Mouse (Mus musculus) kidney, embryonic 15.5 days (tissue): ENCODE measurements at regions not wholly inside any gene's neighbourhood (a gene's known extent, or its start where the extent isn't known, plus 50 kb on each side); places are given as distances from the start of the nearest gene placed in this dataset.

Experiments
- ATAC-seq: fragments of 200-750 bp; cut with Nextera tagmentation; replicated peaks from 2 replicates; pipeline ENCODE4 v1.8.0; 2017; ENCODE audit warnings: moderate TSS enrichment; ENCODE audit not compliant: low FRiP score
- H3K27ac ChIP-seq: fragments of 300-500 bp; sonication (generic); 2 replicates; pipeline ENCODE4 v1.5.1; 2015; ENCODE audit warnings: mild to moderate bottlenecking, inconsistent platforms
- H3K27me3 ChIP-seq: fragments of 300-500 bp; sonication (generic); 2 replicates; pipeline ENCODE4 v1.6.1; 2015; ENCODE audit warnings: inconsistent platforms
- H3K36me3 ChIP-seq: fragments of 300-500 bp; sonication (generic); 2 replicates; pipeline ENCODE4 v1.6.1; 2015; ENCODE audit warnings: inconsistent platforms
- H3K4me1 ChIP-seq: fragments of 300-500 bp; sonication (generic); 2 replicates; pipeline ENCODE4 v1.6.1; 2015; ENCODE audit warnings: inconsistent platforms
- H3K4me2 ChIP-seq: fragments of 300-500 bp; sonication (generic); 2 replicates; pipeline ENCODE4 v1.6.1; 2015; ENCODE audit warnings: moderate library complexity, mild to moderate bottlenecking, inconsistent platforms
- H3K4me3 ChIP-seq: fragments of 300-500 bp; sonication (generic); replicated peaks from 2 replicates; pipeline ENCODE4 v1.5.1; 2015; ENCODE audit warnings: mild to moderate bottlenecking, inconsistent platforms
- H3K9ac ChIP-seq: fragments of 300-500 bp; sonication (generic); 2 replicates; pipeline ENCODE4 v1.6.1; 2015; ENCODE audit warnings: mild to moderate bottlenecking, inconsistent platforms
- H3K9me3 ChIP-seq: fragments of 300-500 bp; sonication (generic); replicated peaks from 2 replicates; pipeline ENCODE4 v1.6.1; 2016; ENCODE audit warnings: inconsistent platforms
- WGBS: fragments of 180-500 bp; shearing (Covaris S2); methylation state at CpG from one replicate; pipeline ENCODE4 v1.1.7; 2015; ENCODE audit warnings: mixed read lengths; 5-methylcytosine and 5-hydroxymethylcytosine counted together

GRCm38 (mm10) chr2:110426881-110427280, 63.9 kb upstream of the Fibin start:
- Histone ChIP-seq H3K9ac (no peak overlapping the region), H3K4me3 (no peak overlapping the region), H3K4me1 (no peaks in the 10 kb centered on the region), H3K9me3 (no peaks in the 10 kb centered on the region), H3K4me2 (no peak overlapping the region), H3K36me3 (no peaks in the 10 kb centered on the region), H3K27me3 (no peaks in the 10 kb centered on the region), H3K27ac (no peak overlapping the region)
- no peak for ATAC-seq
- 53% methylated on average over 4 of the region's 4 CpGs for WGBS

- Histone ChIP-seq H3K4me3 (no peak overlapping the region), H3K9ac (no peak overlapping the region), H3K27me3 (no peaks in the 10 kb centered on the region), H3K4me1 (no peaks in the 10 kb centered on the region), H3K9me3 (no peaks in the 10 kb centered on the region), H3K27ac (no peak overlapping the region), H3K36me3 (no peaks in the 10 kb centered on the region), H3K4me2 (no peak overlapping the region)
- no peak for ATAC-seq
- 76% methylated on average over 3 of the region's 3 CpGs for WGBS
These were observed 89.7 kb upstream of the Fibin start for GRCm38 (mm10) chr2:110452694-110453093.

DNA sequence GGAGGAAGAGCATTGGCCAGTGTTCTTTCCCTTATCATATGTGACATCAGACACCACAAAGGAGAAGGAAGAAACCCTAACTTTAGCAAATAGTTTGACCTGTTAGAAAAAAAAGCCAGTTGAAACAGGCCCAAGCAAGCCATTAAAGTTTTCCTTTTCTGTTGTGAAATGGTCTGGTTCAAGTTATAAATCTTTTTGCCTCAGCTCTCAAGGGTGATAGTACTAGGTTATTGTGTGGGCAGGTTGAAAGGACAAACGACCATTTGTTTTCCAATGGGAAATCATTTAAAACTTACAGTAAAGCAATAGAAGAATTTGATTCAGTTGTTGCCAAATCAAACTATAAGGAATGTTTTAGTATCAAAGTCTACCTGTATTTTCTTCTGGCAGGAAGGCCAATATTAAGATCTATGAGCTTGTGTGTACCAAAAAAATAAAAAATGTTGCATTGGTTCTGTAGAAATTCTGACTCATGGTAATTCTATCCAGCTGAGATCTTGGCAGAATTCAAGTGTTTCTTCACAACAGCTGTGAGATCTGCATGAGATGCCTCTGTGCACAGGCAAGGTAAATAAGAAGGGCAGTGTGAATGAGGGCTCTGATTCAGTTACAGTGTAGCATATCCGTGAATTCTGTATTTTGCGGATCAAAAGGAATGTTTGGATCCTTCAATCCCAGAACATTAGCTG, 109.5 kb upstream of the Fibin start:
- H3K4me3 ChIP-seq = no peak overlapping the region
- WGBS = 56% methylated on average over 3 of the region's 3 CpGs
- no peak overlapping the region for H3K4me2 ChIP-seq
- no peaks in the 10 kb centered on the region for H3K9me3 ChIP-seq
- no peaks in the 10 kb centered on the region for H3K4me1 ChIP-seq
- no peaks in the 10 kb centered on the region for H3K27me3 ChIP-seq
- no peak; the same call in 1 of the 2 replicates for ATAC-seq
- H3K9ac ChIP-seq = no peak overlapping the region
- H3K27ac ChIP-seq = no peak overlapping the region; the same call in 1 of the 2 replicates
- H3K36me3 ChIP-seq = no peaks in the 10 kb centered on the region

- H3K4me2 ChIP-seq = no peak overlapping the region
- no peaks in the 10 kb centered on the region for H3K4me1 ChIP-seq
- no peak for ATAC-seq
- no peak overlapping the region for H3K9ac ChIP-seq
- no peaks in the 10 kb centered on the region for H3K36me3 ChIP-seq
- no peaks in the 10 kb centered on the region for H3K27me3 ChIP-seq
- H3K4me3 ChIP-seq = no peak overlapping the region
- 41% methylated on average over 5 of the region's 5 CpGs for WGBS
- H3K27ac ChIP-seq = no peak overlapping the region
- no peaks in the 10 kb centered on the region for H3K9me3 ChIP-seq
These were observed 113.6 kb upstream of the Fibin start for GRCm38 (mm10) chr2:110476591-110476990.

- no peaks in the 10 kb centered on the region for H3K36me3 ChIP-seq
- no peaks in the 10 kb centered on the region for H3K9me3 ChIP-seq
- H3K4me1 ChIP-seq = no peaks in the 10 kb centered on the region
- no peak overlapping the region for H3K27ac ChIP-seq
- WGBS = 92% methylated on average over 2 of the region's 2 CpGs
- no peaks in the 10 kb centered on the region for H3K27me3 ChIP-seq
- H3K4me2 ChIP-seq = no peak overlapping the region
- no peak overlapping the region for H3K9ac ChIP-seq
- H3K4me3 ChIP-seq = no peak overlapping the region
- ATAC-seq = no peak
These were observed 115.8 kb upstream of the Slc5a12 start for GRCm38 (mm10) chr2:110481327-110481726.

DNA sequence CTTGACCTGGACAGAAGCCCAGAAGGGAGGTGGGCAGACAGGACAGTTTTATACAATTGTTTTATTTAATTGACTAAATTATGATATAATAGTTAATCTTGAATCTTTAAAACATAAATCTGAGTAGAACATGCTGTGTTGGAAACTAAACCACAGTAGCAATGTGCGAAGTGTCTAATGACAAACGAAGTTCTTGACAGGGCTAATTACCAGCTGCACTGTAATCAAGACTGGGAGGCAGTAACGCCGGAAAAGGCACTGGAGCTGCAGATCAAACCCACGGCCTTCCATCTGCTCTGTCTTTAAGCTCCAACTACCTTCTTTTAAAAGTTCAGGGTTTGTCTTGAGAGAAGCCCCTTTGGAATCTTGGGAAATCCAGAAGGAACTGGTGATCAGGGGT, 110.9 kb upstream of the Slc5a12 start:
- Histone ChIP-seq H3K36me3 (no peaks in the 10 kb centered on the region), H3K27ac (peak overlapping the region; percentile 74; the same call in 1 of the 2 replicates), H3K9me3 (no peaks in the 10 kb centered on the region), H3K4me2 (no peak overlapping the region), H3K4me1 (peaks cover 8% of the 10 kb centered on the region), H3K4me3 (no peak overlapping the region), H3K9ac (no peak overlapping the region), H3K27me3 (no peaks in the 10 kb centered on the region)
- WGBS = 20% methylated on average over 5 of the region's 5 CpGs
- ATAC-seq = peak; percentile 63

GRCm38 (mm10) chr2:110486724-110487123, 110.4 kb upstream of the Slc5a12 start:
- no peak overlapping the region for H3K4me2 ChIP-seq
- no peaks in the 10 kb centered on the region for H3K36me3 ChIP-seq
- H3K27ac ChIP-seq = peak overlapping the region; percentile 74
- peaks cover 8% of the 10 kb centered on the region for H3K4me1 ChIP-seq
- 33% methylated on average over 4 of the region's 4 CpGs for WGBS
- H3K9me3 ChIP-seq = no peaks in the 10 kb centered on the region
- H3K27me3 ChIP-seq = no peaks in the 10 kb centered on the region
- ATAC-seq = peak; percentile 40; the same call in 1 of the 2 replicates
- H3K4me3 ChIP-seq = no peak overlapping the region
- H3K9ac ChIP-seq = no peak overlapping the region

DNA sequence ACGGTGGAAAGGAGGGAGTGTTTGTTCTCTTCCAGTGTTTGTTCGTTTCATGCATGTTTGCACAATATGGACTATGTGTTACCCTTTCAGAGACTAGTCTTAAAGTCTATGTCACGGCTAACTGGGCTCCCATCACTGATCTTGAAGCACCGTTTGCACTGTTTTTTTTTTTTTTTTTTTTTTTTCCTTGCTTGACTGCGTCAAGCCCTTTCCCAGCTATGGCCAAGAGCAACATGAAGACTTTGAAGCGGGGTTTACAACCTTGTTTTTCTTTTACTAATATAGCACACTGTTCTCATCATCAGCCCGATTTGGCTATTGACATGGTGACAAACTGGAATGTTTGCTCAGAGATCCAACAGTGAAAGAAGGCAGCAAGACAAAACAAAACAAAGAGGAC, 109.1 kb upstream of the Slc5a12 start:
- peaks cover 8% of the 10 kb centered on the region for H3K4me1 ChIP-seq
- peak; percentile 75 for ATAC-seq
- no peak overlapping the region for H3K4me3 ChIP-seq
- H3K27me3 ChIP-seq = no peaks in the 10 kb centered on the region
- H3K9ac ChIP-seq = no peak overlapping the region
- H3K36me3 ChIP-seq = no peaks in the 10 kb centered on the region
- H3K9me3 ChIP-seq = no peaks in the 10 kb centered on the region
- peak overlapping the region; percentile 36 for H3K4me2 ChIP-seq
- WGBS = 27% methylated on average over 7 of the region's 7 CpGs
- peak overlapping the region; percentile 74; the same call in 1 of the 2 replicates for H3K27ac ChIP-seq

DNA sequence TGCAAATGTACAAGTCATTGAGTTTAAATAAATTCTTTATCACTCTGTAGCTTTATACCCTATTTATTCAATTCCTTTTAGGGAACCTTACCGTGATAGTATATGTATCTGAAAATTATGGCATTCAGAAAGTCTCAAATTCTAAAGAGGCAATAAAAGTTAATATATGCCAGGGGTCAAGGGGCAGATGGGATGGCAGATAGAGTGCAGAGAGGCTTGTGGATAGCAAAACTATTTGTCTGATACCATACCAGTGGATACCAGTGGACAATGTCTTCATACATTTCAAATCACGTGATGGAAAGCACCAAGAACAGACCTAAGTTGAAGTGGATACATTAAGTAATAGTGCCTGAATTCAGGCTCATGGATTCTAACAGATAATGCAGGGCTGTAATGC, 95.3 kb upstream of the Slc5a12 start:
- no peak overlapping the region for H3K4me3 ChIP-seq
- 67% methylated on average over 2 of the region's 2 CpGs for WGBS
- no peak overlapping the region for H3K9ac ChIP-seq
- ATAC-seq = no peak
- no peaks in the 10 kb centered on the region for H3K4me1 ChIP-seq
- no peak overlapping the region for H3K27ac ChIP-seq
- no peaks in the 10 kb centered on the region for H3K9me3 ChIP-seq
- H3K27me3 ChIP-seq = no peaks in the 10 kb centered on the region
- H3K4me2 ChIP-seq = no peak overlapping the region
- H3K36me3 ChIP-seq = no peaks in the 10 kb centered on the region

DNA sequence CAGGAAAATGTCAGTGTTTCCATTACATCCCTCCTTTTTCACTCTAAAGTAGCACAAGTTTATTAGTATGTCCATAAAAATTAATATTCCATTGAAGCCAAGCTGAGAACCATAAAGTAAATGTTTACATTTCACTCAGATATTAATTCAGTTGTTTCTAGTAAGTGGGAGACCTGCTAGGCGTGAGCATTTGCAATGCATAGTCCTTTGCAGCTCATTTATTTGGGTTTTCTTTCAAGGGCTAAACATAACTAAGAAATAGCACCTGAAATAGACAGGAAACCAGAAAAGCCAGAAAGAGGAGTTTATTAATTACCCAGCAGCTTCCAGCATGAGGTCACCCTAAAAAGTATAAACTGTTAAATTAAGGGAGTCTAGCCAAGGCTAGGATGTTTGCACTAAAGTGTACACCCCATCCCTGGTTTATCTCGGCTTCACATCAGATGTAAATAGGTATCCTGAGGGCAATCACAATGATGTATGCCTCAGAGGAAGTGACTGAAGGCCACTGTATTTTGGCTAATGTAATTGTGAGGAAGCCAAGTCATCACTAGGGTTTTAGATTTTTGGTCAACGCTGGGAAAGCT, 88.8 kb upstream of the Slc5a12 start:
- Histone ChIP-seq H3K36me3 (no peaks in the 10 kb centered on the region), H3K4me2 (no peak overlapping the region), H3K9ac (no peak overlapping the region), H3K4me1 (no peaks in the 10 kb centered on the region), H3K4me3 (no peak overlapping the region), H3K9me3 (no peaks in the 10 kb centered on the region), H3K27me3 (no peaks in the 10 kb centered on the region), H3K27ac (no peak overlapping the region)
- 77% methylated on average over 3 of the region's 3 CpGs for WGBS
- ATAC-seq = no peak

DNA sequence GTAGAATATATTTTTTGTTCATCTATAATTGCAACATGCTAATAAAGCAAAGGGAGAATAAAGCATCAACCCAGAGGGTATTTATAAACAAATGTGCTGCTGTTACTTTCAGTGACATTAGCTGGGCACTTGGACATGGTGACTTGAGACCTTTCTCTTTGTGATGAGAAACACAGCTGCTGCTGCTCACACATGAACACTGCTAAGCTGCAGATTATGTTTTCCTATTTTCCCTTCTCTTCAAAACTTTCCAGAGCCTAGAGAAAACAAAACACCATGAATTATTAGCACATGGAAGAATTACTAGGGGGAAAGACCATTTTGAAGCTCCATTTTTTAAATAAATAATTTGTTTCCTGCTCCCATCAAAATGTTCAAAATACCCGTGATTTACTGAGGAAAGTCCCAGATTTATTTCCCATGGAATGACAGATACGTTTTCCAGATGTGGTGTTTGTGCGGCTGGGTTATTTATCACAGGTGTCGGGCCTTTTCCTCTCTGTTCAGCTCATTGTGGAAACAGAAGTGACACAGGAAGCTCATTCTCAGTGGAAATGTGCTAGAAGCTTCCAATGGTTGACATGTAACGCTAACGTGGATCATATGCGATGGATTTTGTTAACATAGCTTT, 73.8 kb upstream of the Slc5a12 start:
- Histone ChIP-seq H3K36me3 (no peaks in the 10 kb centered on the region), H3K9me3 (no peaks in the 10 kb centered on the region), H3K9ac (no peak overlapping the region), H3K4me1 (0 out of 2 replicates have a peak, but pooled peaks cover 3% of the 10 kb centered on the region), H3K27ac (0 out of 2 replicates have a peak overlapping the region, but pooled peaks have one; percentile 62), H3K4me3 (no peak overlapping the region), H3K27me3 (no peaks in the 10 kb centered on the region), H3K4me2 (no peak overlapping the region)
- ATAC-seq = peak; percentile 77
- 28% methylated on average over 7 of the region's 7 CpGs for WGBS

DNA sequence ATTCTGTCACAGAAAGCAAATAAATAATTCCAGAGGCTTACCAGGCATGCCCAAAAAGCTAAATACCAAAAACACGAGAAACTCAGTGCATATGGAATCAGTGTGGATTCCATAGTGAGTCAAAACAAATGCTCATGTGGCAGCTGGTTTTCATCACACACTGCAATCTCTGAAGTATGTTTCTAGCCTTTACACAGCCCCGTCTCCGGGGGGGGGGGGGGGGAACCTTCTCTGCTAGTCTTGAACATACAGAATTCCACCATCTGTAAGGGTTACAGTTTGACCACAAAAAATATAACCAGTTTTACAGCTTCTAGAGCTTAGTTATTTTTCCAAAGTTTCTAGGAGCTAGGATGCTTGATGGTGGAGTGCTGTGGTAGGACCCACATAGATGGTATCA, 68.9 kb upstream of the Slc5a12 start:
- 45% methylated on average over 3 of the region's 3 CpGs for WGBS
- Histone ChIP-seq H3K4me3 (no peak overlapping the region), H3K9ac (no peak overlapping the region), H3K4me1 (no peaks in the 10 kb centered on the region), H3K27ac (no peak overlapping the region), H3K27me3 (no peaks in the 10 kb centered on the region), H3K9me3 (no peaks in the 10 kb centered on the region), H3K4me2 (no peak overlapping the region), H3K36me3 (no peaks in the 10 kb centered on the region)
- peak; percentile 60; the same call in 1 of the 2 replicates for ATAC-seq
